Mouse (Mus musculus): ENCODE measurements at regions not wholly inside any gene's neighbourhood (a gene's known extent, or its start where the extent isn't known, plus 50 kb on each side); places are given as distances from the start of the nearest gene placed in this dataset.
A peak's percentile ranks its signal among the peaks of the same experiment; 100 is the strongest.

- Histone ChIP-seq H3K36me3 (no peaks in the 10 kb centered on the region), H3K4me1 (peaks cover 19% of the 10 kb centered on the region), H3K27me3 (ENCODE audit: low read depth, poor library complexity, severe bottlenecking) (peaks cover 8% of the 10 kb centered on the region; the same call in 1 of the 2 replicates), H3K27ac (peak overlapping the region; percentile 36; the same call in 1 of the 2 replicates), H3K9me3 (replicated peaks) (no peaks in the 10 kb centered on the region), H3K4me3 (no peak overlapping the region)
- 85% methylated on average over 2 of the region's 2 CpGs for WGBS
- no peak for DNase-seq (ENCODE audit: low spot score)
These were observed 132.7 kb upstream of the Rnaseh2b start for GRCm38 (mm10) chr14:62159690-62160089.

- peaks cover 21% of the 10 kb centered on the region for H3K4me1 ChIP-seq
- no peak overlapping the region for H3K4me3 ChIP-seq
- H3K9me3 ChIP-seq (replicated peaks), result no peaks in the 10 kb centered on the region
- 55% methylated on average over 12 of the region's 12 CpGs for WGBS
- H3K36me3 ChIP-seq, result no peaks in the 10 kb centered on the region
- no peak overlapping the region for H3K27ac ChIP-seq
- DNase-seq (ENCODE audit: low spot score), result no peak
- H3K27me3 ChIP-seq (ENCODE audit: low read depth, poor library complexity, severe bottlenecking), result peaks cover 14% of the 10 kb centered on the region
These were observed 129.1 kb upstream of the Rnaseh2b start for GRCm38 (mm10) chr14:62163120-62163796.

- DNase-seq (ENCODE audit: low spot score), result no peak
- no peaks in the 10 kb centered on the region for H3K36me3 ChIP-seq
- peaks cover 14% of the 10 kb centered on the region for H3K27me3 ChIP-seq (ENCODE audit: low read depth, poor library complexity, severe bottlenecking)
- WGBS, result 79% methylated on average over 4 of the region's 4 CpGs
- no peak overlapping the region for H3K4me3 ChIP-seq
- H3K27ac ChIP-seq, result no peak overlapping the region
- H3K4me1 ChIP-seq, result peaks cover 16% of the 10 kb centered on the region
- no peaks in the 10 kb centered on the region for H3K9me3 ChIP-seq (replicated peaks)
These were observed 127.5 kb upstream of the Rnaseh2b start for GRCm38 (mm10) chr14:62164918-62165317.

GRCm38 (mm10) chr14:62166006-62166405 is 126.4 kb upstream of the Rnaseh2b start:
- peaks cover 19% of the 10 kb centered on the region; the same call in 1 of the 2 replicates for H3K4me1 ChIP-seq
- H3K4me3 ChIP-seq, result no peak overlapping the region
- H3K27ac ChIP-seq, result no peak overlapping the region
- no peaks in the 10 kb centered on the region for H3K9me3 ChIP-seq (replicated peaks)
- H3K36me3 ChIP-seq, result no peaks in the 10 kb centered on the region
- WGBS, result 85% methylated on average over 1 of the region's 1 CpGs
- no peak for DNase-seq (ENCODE audit: low spot score)
- H3K27me3 ChIP-seq (ENCODE audit: low read depth, poor library complexity, severe bottlenecking), result peaks cover 10% of the 10 kb centered on the region

- H3K27me3 ChIP-seq (ENCODE audit: low read depth, poor library complexity, severe bottlenecking), result peaks cover 7% of the 10 kb centered on the region
- no peak overlapping the region for H3K4me3 ChIP-seq
- 61% methylated on average over 5 of the region's 5 CpGs for WGBS
- no peak for DNase-seq (ENCODE audit: low spot score)
- no peak overlapping the region for H3K27ac ChIP-seq
- no peaks in the 10 kb centered on the region for H3K36me3 ChIP-seq
- peaks cover 23% of the 10 kb centered on the region; the same call in 1 of the 2 replicates for H3K4me1 ChIP-seq
- no peaks in the 10 kb centered on the region for H3K9me3 ChIP-seq (replicated peaks)
These were observed 125.8 kb upstream of the Rnaseh2b start for GRCm38 (mm10) chr14:62166596-62166995.

GRCm38 (mm10) chr14:62167090-62167489 is 125.3 kb upstream of the Rnaseh2b start:
- WGBS, result 79% methylated on average over 6 of the region's 6 CpGs
- Histone ChIP-seq H3K36me3 (no peaks in the 10 kb centered on the region), H3K9me3 (replicated peaks) (no peaks in the 10 kb centered on the region), H3K4me1 (peaks cover 26% of the 10 kb centered on the region; the same call in 1 of the 2 replicates), H3K27ac (no peak overlapping the region), H3K27me3 (ENCODE audit: low read depth, poor library complexity, severe bottlenecking) (peaks cover 7% of the 10 kb centered on the region), H3K4me3 (no peak overlapping the region)
- no peak for DNase-seq (ENCODE audit: low spot score)

- no peaks in the 10 kb centered on the region for H3K36me3 ChIP-seq
- H3K4me3 ChIP-seq, result no peak overlapping the region
- H3K9me3 ChIP-seq (replicated peaks), result no peaks in the 10 kb centered on the region
- H3K4me1 ChIP-seq, result peaks cover 22% of the 10 kb centered on the region; the same call in 1 of the 2 replicates
- DNase-seq (ENCODE audit: low spot score), result no peak
- H3K27ac ChIP-seq, result no peak overlapping the region
- 68% methylated on average over 6 of the region's 6 CpGs for WGBS
- H3K27me3 ChIP-seq (ENCODE audit: low read depth, poor library complexity, severe bottlenecking), result peaks cover 7% of the 10 kb centered on the region
These were observed 123.7 kb upstream of the Rnaseh2b start for GRCm38 (mm10) chr14:62168711-62169110.

- no peaks in the 10 kb centered on the region for H3K9me3 ChIP-seq (replicated peaks)
- peaks cover 22% of the 10 kb centered on the region; the same call in 1 of the 2 replicates for H3K4me1 ChIP-seq
- H3K4me3 ChIP-seq, result no peak overlapping the region
- no peaks in the 10 kb centered on the region for H3K36me3 ChIP-seq
- no peak overlapping the region for H3K27ac ChIP-seq
- WGBS, result 79% methylated on average over 5 of the region's 5 CpGs
- H3K27me3 ChIP-seq (ENCODE audit: low read depth, poor library complexity, severe bottlenecking), result peaks cover 4% of the 10 kb centered on the region; the same call in 1 of the 2 replicates
- no peak for DNase-seq (ENCODE audit: low spot score)
These were observed 122.0 kb upstream of the Rnaseh2b start for GRCm38 (mm10) chr14:62170385-62170784.

GRCm38 (mm10) chr14:62171256-62172047 is 120.9 kb upstream of the Rnaseh2b start:
- 83% methylated on average over 15 of the region's 15 CpGs for WGBS
- no peaks in the 10 kb centered on the region for H3K27me3 ChIP-seq (ENCODE audit: low read depth, poor library complexity, severe bottlenecking)
- no peak for DNase-seq (ENCODE audit: low spot score)
- H3K4me1 ChIP-seq, result peaks cover 25% of the 10 kb centered on the region; the same call in 1 of the 2 replicates
- no peaks in the 10 kb centered on the region for H3K9me3 ChIP-seq (replicated peaks)
- no peak overlapping the region for H3K27ac ChIP-seq
- no peaks in the 10 kb centered on the region for H3K36me3 ChIP-seq
- no peak overlapping the region for H3K4me3 ChIP-seq

- DNase-seq (ENCODE audit: low spot score), result no peak
- Histone ChIP-seq H3K4me3 (no peak overlapping the region), H3K27ac (no peak overlapping the region), H3K4me1 (peaks cover 16% of the 10 kb centered on the region; the same call in 1 of the 2 replicates), H3K36me3 (no peaks in the 10 kb centered on the region), H3K27me3 (ENCODE audit: low read depth, poor library complexity, severe bottlenecking) (no peaks in the 10 kb centered on the region), H3K9me3 (replicated peaks) (no peaks in the 10 kb centered on the region)
- WGBS, result 81% methylated on average over 16 of the region's 16 CpGs
These were observed 118.4 kb upstream of the Rnaseh2b start for GRCm38 (mm10) chr14:62173835-62174530.

GRCm38 (mm10) chr14:62175384-62176048 is 116.9 kb upstream of the Rnaseh2b start:
- Histone ChIP-seq H3K4me1 (peaks cover 14% of the 10 kb centered on the region; the same call in 1 of the 2 replicates), H3K27me3 (ENCODE audit: low read depth, poor library complexity, severe bottlenecking) (no peaks in the 10 kb centered on the region), H3K4me3 (no peak overlapping the region), H3K27ac (no peak overlapping the region), H3K9me3 (replicated peaks) (no peaks in the 10 kb centered on the region), H3K36me3 (no peaks in the 10 kb centered on the region)
- DNase-seq (ENCODE audit: low spot score), result no peak
- 45% methylated on average over 12 of the region's 12 CpGs for WGBS

- no peaks in the 10 kb centered on the region for H3K36me3 ChIP-seq
- WGBS, result 68% methylated on average over 5 of the region's 5 CpGs
- H3K4me1 ChIP-seq, result peaks cover 3% of the 10 kb centered on the region; the same call in 1 of the 2 replicates
- H3K27me3 ChIP-seq (ENCODE audit: low read depth, poor library complexity, severe bottlenecking), result no peaks in the 10 kb centered on the region
- DNase-seq (ENCODE audit: low spot score), result no peak
- no peak overlapping the region for H3K4me3 ChIP-seq
- no peak overlapping the region for H3K27ac ChIP-seq
- no peaks in the 10 kb centered on the region for H3K9me3 ChIP-seq (replicated peaks)
These were observed 114.9 kb upstream of the Rnaseh2b start for GRCm38 (mm10) chr14:62177509-62177908.

Measured in limb, embryonic 10.5 days (tissue).